Comparison of ENCODE assay signal across 17 mouse cellular contexts in genomic region chr5:136017262-136017661, GRCm38 (mm10). TPM values are rescaled to one million over a fixed set of nuclear protein-coding genes. Genes with fewer than 3 reads are reported as not detected.
DNase-seq lines count a peak whose midpoint lies in the region; ATAC-seq lines count a peak whose summit lies in the region.
"Had no signal": no experiment of that assay in that cellular context is flagged by ENCODE, and none has a peak within 500 bp of the region (broad histone marks: within the 10 kb centered on the region; RNA-seq: fewer than 3 reads in every experiment).

No protein-coding gene starts in this region.

- no peak overlapping the region for H3K27ac ChIP-seq in heart, embryonic 12.5 days (ENCODE audit: poor library complexity, severe bottlenecking)
- H3K27ac ChIP-seq in lung, embryonic 16.5 days (ENCODE audit: low read length): peak overlapping the region; percentile 84
- peak overlapping the region; percentile 90 for H3K27ac ChIP-seq in embryonic facial prominence, embryonic 15.5 days (replicated peaks)
- H3K27ac ChIP-seq in stomach, embryonic 15.5 days: 0 out of 2 replicates have a peak overlapping the region, but pooled peaks have one; percentile 87
- no peak overlapping the region for H3K27ac ChIP-seq in kidney, embryonic 16.5 days (ENCODE audit: low read length)
- H3K27ac ChIP-seq: liver, embryonic 13.5 days; macrophage; neural tube, embryonic 15.5 days had no signal

- WGBS in heart, embryonic 12.5 days: 78% methylated on average over 6 of the region's 6 CpGs
- 77% methylated on average over 6 of the region's 6 CpGs for WGBS in lung, embryonic 16.5 days
- WGBS in embryonic facial prominence, embryonic 15.5 days: 68% methylated on average over 6 of the region's 6 CpGs
- 77% methylated on average over 6 of the region's 6 CpGs for WGBS in stomach, embryonic 15.5 days
- WGBS in kidney, embryonic 16.5 days: 89% methylated on average over 6 of the region's 6 CpGs

- H3K4me1 ChIP-seq in heart, embryonic 12.5 days (replicated peaks): peaks cover 56% of the 10 kb centered on the region
- H3K4me1 ChIP-seq in lung, embryonic 16.5 days (replicated peaks; ENCODE audit: control insufficient read depth, insufficient read depth, low read length): peaks cover 23% of the 10 kb centered on the region
- peaks cover 49% of the 10 kb centered on the region for H3K4me1 ChIP-seq in embryonic facial prominence, embryonic 15.5 days
- 0 out of 2 replicates have a peak, but pooled peaks cover 5% of the 10 kb centered on the region for H3K4me1 ChIP-seq in stomach, embryonic 15.5 days
- 0 out of 2 replicates have a peak, but pooled peaks cover 7% of the 10 kb centered on the region for H3K4me1 ChIP-seq in kidney, embryonic 16.5 days (ENCODE audit: insufficient read depth, low read length)

- no peak overlapping the region for H3K4me2 ChIP-seq in heart, embryonic 12.5 days
- H3K4me2 ChIP-seq in lung, embryonic 16.5 days (ENCODE audit: low read depth, low read length): no peak overlapping the region
- no peak overlapping the region for H3K4me2 ChIP-seq in embryonic facial prominence, embryonic 15.5 days (replicated peaks)
- no peak overlapping the region for H3K4me2 ChIP-seq in stomach, embryonic 15.5 days
- no peak overlapping the region for H3K4me2 ChIP-seq in kidney, embryonic 16.5 days (replicated peaks; ENCODE audit: low read depth, low read length)
- H3K4me2 ChIP-seq: liver, embryonic 13.5 days; neural tube, embryonic 15.5 days had no signal

- H3K27me3 ChIP-seq in heart, embryonic 12.5 days (replicated peaks): no peaks in the 10 kb centered on the region
- H3K27me3 ChIP-seq in lung, embryonic 16.5 days (ENCODE audit: control insufficient read depth, insufficient read depth, low read depth, low read length): no peaks in the 10 kb centered on the region
- H3K27me3 ChIP-seq in embryonic facial prominence, embryonic 15.5 days: no peaks in the 10 kb centered on the region
- no peaks in the 10 kb centered on the region for H3K27me3 ChIP-seq in stomach, embryonic 15.5 days (replicated peaks)
- no peaks in the 10 kb centered on the region for H3K27me3 ChIP-seq in kidney, embryonic 16.5 days (ENCODE audit: insufficient read depth, low read length)
- H3K27me3 ChIP-seq: liver, embryonic 13.5 days; neural tube, embryonic 15.5 days had no signal

- ATAC-seq in heart, embryonic 12.5 days (ENCODE audit: insufficient number of reproducible peaks, low FRiP score): no peak
- no peak for ATAC-seq in lung, embryonic 16.5 days (ENCODE audit: low read depth)
- no peak for ATAC-seq in embryonic facial prominence, embryonic 15.5 days (ENCODE audit: insufficient number of reproducible peaks, low FRiP score, low TSS enrichment, low read depth)
- no peak for ATAC-seq in stomach, embryonic 15.5 days (ENCODE audit: insufficient read depth, low FRiP score, low read depth)
- ATAC-seq in kidney, embryonic 16.5 days (ENCODE audit: low FRiP score, low TSS enrichment): no peak
- ATAC-seq: CD4-positive, CD25-positive, alpha-beta regulatory T cell, adult 4 months; inflammation-experienced regulatory T-cells, adult 6 months; midbrain, embryonic 16.5 days had no signal

- peak; percentile 95 for DNase-seq in heart, adult 11 months
- no peak for DNase-seq in lung, postnatal 25 days (ENCODE audit: low spot score)
- no peak for DNase-seq in cerebellum, adult 8-10 months
- DNase-seq: adrenal gland, postnatal 36 days; cerebellum, adult 11 months; liver, embryonic 13.5 days; thymus, adult 18-20 months had no signal

- H3K36me3 ChIP-seq in heart, embryonic 12.5 days: peaks cover 31% of the 10 kb centered on the region
- H3K36me3 ChIP-seq in lung, embryonic 16.5 days (ENCODE audit: control insufficient read depth, insufficient read depth, low read length): peaks cover 12% of the 10 kb centered on the region; the same call in 1 of the 2 replicates
- H3K36me3 ChIP-seq in embryonic facial prominence, embryonic 15.5 days: peaks cover 26% of the 10 kb centered on the region
- peaks cover 13% of the 10 kb centered on the region; the same call in 1 of the 2 replicates for H3K36me3 ChIP-seq in stomach, embryonic 15.5 days
- H3K36me3 ChIP-seq in kidney, embryonic 16.5 days (ENCODE audit: insufficient read depth, low read length): peaks cover 6% of the 10 kb centered on the region

- no peak overlapping the region for H3K9ac ChIP-seq in heart, embryonic 12.5 days
- no peak overlapping the region for H3K9ac ChIP-seq in lung, embryonic 16.5 days (ENCODE audit: low read length)
- no peak overlapping the region for H3K9ac ChIP-seq in embryonic facial prominence, embryonic 15.5 days
- H3K9ac ChIP-seq in stomach, embryonic 15.5 days: no peak overlapping the region
- H3K9ac ChIP-seq in kidney, embryonic 16.5 days (replicated peaks; ENCODE audit: low read length): no peak overlapping the region
- H3K9ac ChIP-seq: liver, embryonic 13.5 days; neural tube, embryonic 15.5 days had no signal

- no peak overlapping the region for H3K4me3 ChIP-seq in heart, embryonic 12.5 days
- H3K4me3 ChIP-seq in lung, embryonic 16.5 days (ENCODE audit: low read length): no peak overlapping the region
- H3K4me3 ChIP-seq in embryonic facial prominence, embryonic 15.5 days (replicated peaks): no peak overlapping the region
- no peak overlapping the region for H3K4me3 ChIP-seq in stomach, embryonic 15.5 days (replicated peaks)
- H3K4me3 ChIP-seq in kidney, embryonic 16.5 days (ENCODE audit: low read length): no peak overlapping the region
- H3K4me3 ChIP-seq: liver, embryonic 13.5 days; neural tube, embryonic 15.5 days had no signal

- H3K9me3 ChIP-seq in heart, embryonic 12.5 days (replicated peaks): no peaks in the 10 kb centered on the region
- no peaks in the 10 kb centered on the region for H3K9me3 ChIP-seq in lung, embryonic 16.5 days (ENCODE audit: control insufficient read depth, low read length)
- no peaks in the 10 kb centered on the region for H3K9me3 ChIP-seq in embryonic facial prominence, embryonic 15.5 days (replicated peaks)
- no peaks in the 10 kb centered on the region for H3K9me3 ChIP-seq in stomach, embryonic 15.5 days
- H3K9me3 ChIP-seq in kidney, embryonic 16.5 days (ENCODE audit: low read length): no peaks in the 10 kb centered on the region
- H3K9me3 ChIP-seq: liver, embryonic 13.5 days; neural tube, embryonic 15.5 days had no signal

RNA-seq across cellular contexts. Expression of gene Upk3b, which starts 21.0 kb away (rescaled TPM):
- 60.2 and 60.5 TPM in 2 replicates for polyA plus RNA-seq in heart, embryonic 12.5 days (2016; fragmentation: Nextera tagmentation; extraction: Ambion mirVana)
- polyA plus RNA-seq in lung, embryonic 16.5 days (2015; fragmentation: Nextera tagmentation; extraction: Ambion mirVana): 27.1 and 32.1 TPM in 2 replicates
- polyA plus RNA-seq in embryonic facial prominence, embryonic 15.5 days (2015; fragmentation: Nextera tagmentation; extraction: Ambion mirVana): 4.0 and 5.4 TPM in 2 replicates
- 30.3 and 37.0 TPM in 2 replicates for polyA plus RNA-seq in stomach, embryonic 15.5 days (2015; fragmentation: Nextera tagmentation; extraction: Ambion mirVana)
- polyA plus RNA-seq in kidney, embryonic 16.5 days (2015; fragmentation: Nextera tagmentation; extraction: Ambion mirVana): 3.6 and 6.1 TPM in 2 replicates
- polyA plus RNA-seq: CD4-positive, CD25-positive, alpha-beta regulatory T cell, adult 4 months; macrophage had no signal

RNA-seq across cellular contexts. Expression of gene Dtx2, which starts 22.7 kb away (rescaled TPM):
- polyA plus RNA-seq in heart, embryonic 12.5 days (2016; fragmentation: Nextera tagmentation; extraction: Ambion mirVana): 28.7 and 29.9 TPM in 2 replicates
- polyA plus RNA-seq in lung, embryonic 16.5 days (2015; fragmentation: Nextera tagmentation; extraction: Ambion mirVana): 26.6 and 27.6 TPM in 2 replicates
- polyA plus RNA-seq in embryonic facial prominence, embryonic 15.5 days (2015; fragmentation: Nextera tagmentation; extraction: Ambion mirVana): 35.0 and 36.5 TPM in 2 replicates
- polyA plus RNA-seq in stomach, embryonic 15.5 days (2015; fragmentation: Nextera tagmentation; extraction: Ambion mirVana): 22.9 and 25.4 TPM in 2 replicates
- polyA plus RNA-seq in kidney, embryonic 16.5 days (2015; fragmentation: Nextera tagmentation; extraction: Ambion mirVana): 32.9 and 36.3 TPM in 2 replicates

RNA-seq across cellular contexts. Expression of gene Upk3bl, which starts 37.0 kb away (rescaled TPM):
- 0.40 and 0.50 TPM in 2 replicates for polyA plus RNA-seq in heart, embryonic 12.5 days (2016; fragmentation: Nextera tagmentation; extraction: Ambion mirVana)
- polyA plus RNA-seq in lung, embryonic 16.5 days (2015; fragmentation: Nextera tagmentation; extraction: Ambion mirVana): 5.4 and 8.7 TPM in 2 replicates
- 41.7 and 48.4 TPM in 2 replicates for polyA plus RNA-seq in embryonic facial prominence, embryonic 15.5 days (2015; fragmentation: Nextera tagmentation; extraction: Ambion mirVana)
- 72.2 and 117 TPM in 2 replicates for polyA plus RNA-seq in stomach, embryonic 15.5 days (2015; fragmentation: Nextera tagmentation; extraction: Ambion mirVana)
- 2.2 and 3.6 TPM in 2 replicates for polyA plus RNA-seq in kidney, embryonic 16.5 days (2015; fragmentation: Nextera tagmentation; extraction: Ambion mirVana)
- polyA plus RNA-seq: CD4-positive, CD25-positive, alpha-beta regulatory T cell, adult 4 months; inflammation-experienced regulatory T-cells, adult 6 months; macrophage; midbrain, embryonic 16.5 days; neural tube, embryonic 15.5 days had no signal

RNA-seq across cellular contexts. Expression of gene Zp3, which starts 37.4 kb away (rescaled TPM):
- 0.13 TPM in 1 of 2 replicates, not detected in the other for polyA plus RNA-seq in heart, embryonic 12.5 days (2016; fragmentation: Nextera tagmentation; extraction: Ambion mirVana)
- 0.16 and 0.19 TPM in 2 replicates for polyA plus RNA-seq in lung, embryonic 16.5 days (2015; fragmentation: Nextera tagmentation; extraction: Ambion mirVana)
- polyA plus RNA-seq in embryonic facial prominence, embryonic 15.5 days (2015; fragmentation: Nextera tagmentation; extraction: Ambion mirVana): 0.40 and 0.83 TPM in 2 replicates
- 1.7 TPM in 2 replicates for polyA plus RNA-seq in stomach, embryonic 15.5 days (2015; fragmentation: Nextera tagmentation; extraction: Ambion mirVana)
- polyA plus RNA-seq in kidney, embryonic 16.5 days (2015; fragmentation: Nextera tagmentation; extraction: Ambion mirVana): 0.18 and 0.20 TPM in 2 replicates
- polyA plus RNA-seq: CD4-positive, CD25-positive, alpha-beta regulatory T cell, adult 4 months; inflammation-experienced regulatory T-cells, adult 6 months; liver, embryonic 13.5 days; macrophage had no signal

RNA-seq across cellular contexts. Expression of gene Ssc4d, which starts 42.9 kb away (rescaled TPM):
- polyA plus RNA-seq in heart, embryonic 12.5 days (2016; fragmentation: Nextera tagmentation; extraction: Ambion mirVana): 0.70 and 1.6 TPM in 2 replicates
- 3.0 and 3.2 TPM in 2 replicates for polyA plus RNA-seq in lung, embryonic 16.5 days (2015; fragmentation: Nextera tagmentation; extraction: Ambion mirVana)
- 2.8 and 3.4 TPM in 2 replicates for polyA plus RNA-seq in embryonic facial prominence, embryonic 15.5 days (2015; fragmentation: Nextera tagmentation; extraction: Ambion mirVana)
- polyA plus RNA-seq in stomach, embryonic 15.5 days (2015; fragmentation: Nextera tagmentation; extraction: Ambion mirVana): 3.4 TPM in 2 replicates
- 11.3 and 11.8 TPM in 2 replicates for polyA plus RNA-seq in kidney, embryonic 16.5 days (2015; fragmentation: Nextera tagmentation; extraction: Ambion mirVana)

Comparison
In these comparisons a context has a peak if more than half of its experiments do, and no peak if none do; other contexts are left out.
1. H3K27ac ChIP-seq: peak in lung, embryonic 16.5 days (single experiment), embryonic facial prominence, embryonic 15.5 days (single experiment) and stomach, embryonic 15.5 days (single experiment); none in heart, embryonic 12.5 days (single experiment) and kidney, embryonic 16.5 days (single experiment).